Mouse (Mus musculus) spleen, postnatal 4 days (tissue): ENCODE data around the gene Mertk.

Source experiments
- DNase-seq, 2 experiments: peaks; one replicate each; pipeline ENCODE4 v3.0.0; 2022; ENCODE audit warnings: low spot score in 2 of 2

The Mertk gene

GRCm38 (mm10) chr2:128818956-128819643 is 120.3 kb downstream of the Mertk start:
- no peak for DNase-seq

- no peak for DNase-seq
These were observed 121.9 kb downstream of the Mertk start for GRCm38 (mm10) chr2:128820631-128821030.

GRCm38 (mm10) chr2:128823893-128824292 is 125.1 kb downstream of the Mertk start:
- DNase-seq, result no peak

DNA sequence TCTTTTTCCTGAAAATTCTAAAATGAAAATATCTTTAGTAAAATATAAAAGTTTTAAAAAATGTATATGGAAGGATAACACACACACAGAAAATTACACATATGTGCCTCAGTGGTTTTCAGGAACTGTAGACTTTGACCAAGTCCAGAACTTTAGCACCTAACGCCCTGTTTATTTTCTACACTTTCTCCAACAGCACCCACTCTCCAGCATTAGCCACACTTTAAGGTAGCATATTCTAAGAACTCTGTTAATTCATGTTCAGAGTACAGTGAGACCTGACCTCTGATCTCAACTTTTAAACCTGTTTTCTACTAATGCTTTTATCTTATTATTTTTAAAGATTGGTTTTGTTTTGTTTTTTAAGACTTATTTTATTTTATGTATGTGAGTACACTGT is 129.0 kb downstream of the Mertk start:
- no peak for DNase-seq

DNA sequence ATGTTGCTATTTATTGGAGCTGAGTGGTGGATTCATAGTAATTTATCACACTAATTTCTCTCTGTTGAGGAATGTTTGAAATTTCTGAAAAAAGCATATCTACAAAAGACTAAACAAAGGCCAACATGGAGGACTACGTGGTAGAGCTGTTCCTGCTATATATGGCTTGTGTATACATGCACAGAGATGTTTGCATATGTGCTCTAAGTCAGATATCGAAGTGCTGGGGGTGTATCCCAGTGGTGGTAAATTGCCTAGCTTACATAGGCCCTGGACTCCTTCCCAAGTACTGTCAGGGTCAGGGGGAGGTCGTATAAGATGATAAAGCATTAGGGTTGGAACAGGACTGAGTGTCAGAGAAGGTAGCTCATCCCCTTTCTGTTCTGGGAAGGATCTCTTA is 133.9 kb downstream of the Mertk start:
- DNase-seq, result no peak

- no peak for DNase-seq
These were observed 134.3 kb downstream of the Mertk start for GRCm38 (mm10) chr2:128833035-128833434.

GRCm38 (mm10) chr2:128833435-128833834 is 134.7 kb downstream of the Mertk start:
- DNase-seq, result no peak

DNA sequence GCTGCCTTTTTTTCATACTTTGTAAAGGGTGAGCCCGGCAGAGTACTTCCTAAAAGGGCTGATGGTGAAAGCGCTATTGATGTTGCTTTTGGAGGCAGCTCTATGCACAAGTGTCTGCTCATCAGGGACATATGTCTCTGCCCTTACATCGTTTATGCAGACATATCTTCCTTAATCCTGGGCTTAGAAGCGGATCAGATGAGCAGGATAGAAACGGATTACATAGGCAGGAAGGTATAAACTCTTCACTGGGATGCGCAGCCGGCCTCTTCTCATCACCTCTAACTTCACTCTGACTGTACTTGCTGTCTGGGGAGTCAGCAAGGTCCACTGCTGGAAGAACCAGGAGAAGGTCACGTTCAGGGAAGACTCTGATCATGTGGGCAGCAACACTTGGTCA is 138.8 kb downstream of the Mertk start:
- no peak for DNase-seq

GRCm38 (mm10) chr2:128838611-128839010 is 139.9 kb downstream of the Mertk start:
- no peak for DNase-seq

- no peak for DNase-seq
These were observed 140.7 kb downstream of the Mertk start for GRCm38 (mm10) chr2:128839501-128839900.

DNA sequence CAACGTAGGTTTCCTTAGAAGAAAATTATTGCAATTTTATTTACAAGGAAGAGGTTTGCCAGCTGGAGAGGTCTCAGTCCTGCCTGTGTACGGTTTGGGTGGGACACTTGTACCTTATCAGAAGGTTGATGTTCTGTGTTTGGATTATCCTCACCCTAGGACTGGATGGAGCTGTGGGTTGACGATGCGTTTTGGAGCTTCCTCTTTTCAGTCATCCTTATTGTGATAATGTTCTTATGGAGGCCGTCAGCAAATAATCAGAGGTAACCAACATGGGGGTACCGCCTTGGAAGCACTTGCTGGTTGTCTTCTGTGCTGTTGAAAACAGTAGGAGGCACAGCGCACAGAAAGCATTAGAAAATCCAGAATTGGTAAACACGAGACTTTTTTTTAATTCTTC is 143.7 kb downstream of the Mertk start:
- DNase-seq, result no peak

GRCm38 (mm10) chr2:128850036-128850435 is 151.3 kb downstream of the Mertk start:
- no peak for DNase-seq
